Mouse (Mus musculus): ENCODE results near the gene Gtf2h1.

DNA sequence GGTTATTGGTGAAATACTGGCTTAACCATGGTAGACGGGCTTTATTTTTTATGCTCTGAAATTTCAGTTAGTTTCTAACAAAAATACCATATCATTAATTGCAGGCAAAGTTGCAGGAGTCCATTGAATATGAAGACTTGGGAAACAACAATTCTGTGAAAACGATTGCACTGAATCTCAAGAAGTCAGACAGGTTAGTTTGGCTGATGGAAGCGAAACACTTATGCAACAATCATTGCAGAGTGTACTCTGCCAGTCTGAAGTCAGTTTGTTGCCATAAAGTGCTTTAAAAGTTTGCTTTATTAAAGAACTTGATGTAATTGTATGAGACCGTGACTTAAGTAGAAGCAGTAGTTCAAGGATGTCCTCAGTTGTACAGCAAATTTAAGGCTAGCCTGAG, 18.1 kb downstream of the Gtf2h1 start:
- TF ChIP-seq POLR2A (IDR thresholded peaks at IDR 0.05; ENCODE audit: borderline replicate concordance, low read depth, low read length) = no peak
- no peak for TF ChIP-seq CTCF (IDR thresholded peaks at IDR 0.05; ENCODE audit: low read depth, low read length)

All from bone marrow macrophage, adult 2 months (primary cell).